In the genomic region with DNA sequence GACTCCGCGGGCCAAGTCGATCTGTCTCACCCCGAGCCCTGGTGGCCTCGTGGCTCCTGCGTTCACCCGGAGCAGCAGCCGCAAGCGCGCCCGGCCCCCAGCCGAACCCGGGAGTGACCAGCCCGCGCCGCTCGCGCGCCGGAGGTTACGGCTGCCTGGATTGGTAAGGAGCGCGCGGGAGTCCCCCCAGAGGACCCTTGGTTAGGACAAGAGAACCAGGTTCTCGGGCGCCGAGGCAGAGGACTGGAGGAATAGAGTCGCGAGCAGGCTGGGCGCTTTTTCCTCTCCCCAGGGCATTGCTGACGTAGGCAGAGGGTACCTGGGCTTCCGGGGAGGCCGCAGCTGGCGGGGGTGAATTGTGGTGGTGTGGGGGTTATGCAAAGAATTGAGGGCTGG, we compare ENCODE assay signal across 8 mouse cellular contexts. TPM values are rescaled to one million over a fixed set of nuclear protein-coding genes. Genes with fewer than 3 reads are reported as not detected.
DNase-seq lines count a peak whose midpoint lies in the region; ATAC-seq and TF ChIP-seq lines count a peak whose summit lies in the region.

No protein-coding gene starts in this region.

- TF ChIP-seq RAD21 in CH12.LX (IDR thresholded peaks at IDR 0.05; ENCODE audit: low read depth, low read length): no peak

- peaks cover 13% of the 10 kb centered on the region for H3K79me2 ChIP-seq in CH12.LX (replicated peaks; ENCODE audit: control insufficient read depth, extremely low read depth, insufficient read depth, poor library complexity, severe bottlenecking)

- TF ChIP-seq POLR2A in CH12.LX (IDR thresholded peaks at IDR 0.05; ENCODE audit: low read depth, low read length): no peak

- no peaks in the 10 kb centered on the region for H3K27me3 ChIP-seq in heart, embryonic 11.5 days (ENCODE audit: control insufficient read depth, insufficient read depth, low read length)
- H3K27me3 ChIP-seq in CH12.LX (replicated peaks): no peaks in the 10 kb centered on the region
- H3K27me3 ChIP-seq in forebrain, postnatal 0 days (ENCODE audit: insufficient read depth, low read length): no peaks in the 10 kb centered on the region
- no peaks in the 10 kb centered on the region for H3K27me3 ChIP-seq in midbrain, embryonic 11.5 days (ENCODE audit: control insufficient read depth, insufficient read depth, low read length)

- in situ Hi-C loops in CH12.LX (cut with MboI; ENCODE audit: low pct_ligation_motif_present, low pct_unique_long_range_greater_than_20kb, low sequenced_read_pairs): no loop called here

- dilution Hi-C loops in CH12.LX (cut with MboI; ENCODE audit: extremely low pct_ligation_motif_present, extremely low pct_unique_long_range_greater_than_20kb, low sequenced_read_pairs): no loop called here

- ATAC-seq in heart, embryonic 11.5 days (replicated peaks; ENCODE audit: insufficient number of reproducible peaks, low FRiP score, low TSS enrichment): peak; percentile 4
- ATAC-seq in forebrain, postnatal 0 days: peak; percentile 34
- ATAC-seq in midbrain, embryonic 11.5 days (ENCODE audit: low FRiP score): peak; percentile 68

- H3K4me1 ChIP-seq in heart, embryonic 11.5 days (ENCODE audit: control insufficient read depth, insufficient read depth, low read length): peaks cover 24% of the 10 kb centered on the region
- H3K4me1 ChIP-seq in CH12.LX (ENCODE audit: control insufficient read depth in 1 of 2, insufficient read depth in 2 of 2): peaks cover 10 to 36% of the 10 kb centered on the region in 2 experiments; a peak in 3 of 4 replicates
- H3K4me1 ChIP-seq in forebrain, postnatal 0 days (ENCODE audit: insufficient read depth): peaks cover 17% of the 10 kb centered on the region
- peaks cover 23% of the 10 kb centered on the region for H3K4me1 ChIP-seq in midbrain, embryonic 11.5 days (ENCODE audit: control insufficient read depth, insufficient read depth, low read length)

- peaks cover 31% of the 10 kb centered on the region for H3K36me3 ChIP-seq in heart, embryonic 11.5 days (ENCODE audit: control insufficient read depth, insufficient read depth, low read length)
- H3K36me3 ChIP-seq in CH12.LX (replicated peaks in 1 of 2; ENCODE audit: control insufficient read depth in 1 of 2, insufficient read depth in 1 of 2, low read length in 1 of 2): peaks cover 37 to 61% of the 10 kb centered on the region in 2 experiments
- peaks cover 14% of the 10 kb centered on the region; the same call in 1 of the 2 replicates for H3K36me3 ChIP-seq in forebrain, postnatal 0 days (ENCODE audit: insufficient read depth)
- peaks cover 23% of the 10 kb centered on the region for H3K36me3 ChIP-seq in midbrain, embryonic 11.5 days (ENCODE audit: control insufficient read depth, insufficient read depth, low read length)

- H3K9ac ChIP-seq in heart, embryonic 11.5 days (ENCODE audit: low read depth, low read length): peak overlapping the region; percentile 96
- H3K9ac ChIP-seq in CH12.LX (ENCODE audit: insufficient read depth, low read depth): peak overlapping the region; percentile 99
- H3K9ac ChIP-seq in forebrain, postnatal 0 days: peak overlapping the region; percentile 75
- peak overlapping the region; percentile 91 for H3K9ac ChIP-seq in midbrain, embryonic 11.5 days (ENCODE audit: low read length)

- TF ChIP-seq CTCF in CH12.LX (conservative IDR thresholded peaks at IDR 0.05 in 1 of 2, IDR thresholded peaks at IDR 0.05 in 1 of 2; ENCODE audit: low read depth in 2 of 2, low read length in 2 of 2): no peak
- TF ChIP-seq CTCF in forebrain, postnatal 0 days (IDR thresholded peaks at IDR 0.05; ENCODE audit: low read depth): no peak

- no peak for TF ChIP-seq EP300 in CH12.LX (IDR thresholded peaks at IDR 0.05; ENCODE audit: low read length)

- H3K4me2 ChIP-seq in heart, embryonic 11.5 days: peak overlapping the region; percentile 88
- H3K4me2 ChIP-seq in CH12.LX (ENCODE audit: insufficient read depth, low read depth, poor library complexity, severe bottlenecking): peak overlapping the region; percentile 47; the same call in 1 of the 2 replicates
- peak overlapping the region; percentile 96 for H3K4me2 ChIP-seq in forebrain, postnatal 0 days (ENCODE audit: low read depth)
- H3K4me2 ChIP-seq in midbrain, embryonic 11.5 days: peak overlapping the region; percentile 82

- DNase-seq in heart, adult 11 months: no peak
- peak; percentile 93 for DNase-seq in CH12.LX (ENCODE audit: extremely low read depth)
- DNase-seq in forebrain, postnatal 0 days: no peak
- no peak for DNase-seq in midbrain, embryonic 11.5 days (ENCODE audit: low spot score, missing footprints)
- DNase-seq in thymus, postnatal 0 days (ENCODE audit: low spot score): peak; percentile 75
- DNase-seq in MN1 (ENCODE audit: low spot score): no peak
- DNase-seq in cerebellum, adult 11 months: no peak

- H3K4me3 ChIP-seq in heart, embryonic 11.5 days (ENCODE audit: low read depth, low read length): peak overlapping the region; percentile 93
- H3K4me3 ChIP-seq in CH12.LX (replicated peaks in 1 of 3; ENCODE audit: low read depth in 2 of 3, low read length in 2 of 3, poor library complexity in 1 of 3): peak overlapping the region; percentile 64 to 99 (median 80)
- peak overlapping the region; percentile 72 for H3K4me3 ChIP-seq in forebrain, postnatal 0 days (ENCODE audit: low read depth, low read length)
- peak overlapping the region; percentile 83 for H3K4me3 ChIP-seq in midbrain, embryonic 11.5 days (ENCODE audit: low read depth, low read length)

- no peaks in the 10 kb centered on the region for H3K9me3 ChIP-seq in heart, embryonic 11.5 days (replicated peaks; ENCODE audit: control insufficient read depth, low read length)
- peaks cover 5% of the 10 kb centered on the region for H3K9me3 ChIP-seq in CH12.LX (replicated peaks; ENCODE audit: low read length)
- no peaks in the 10 kb centered on the region for H3K9me3 ChIP-seq in forebrain, postnatal 0 days (ENCODE audit: low read length)
- H3K9me3 ChIP-seq in midbrain, embryonic 11.5 days (ENCODE audit: control insufficient read depth, low read length): no peaks in the 10 kb centered on the region

- WGBS in heart, embryonic 11.5 days (ENCODE audit: insufficient replicate concordance): 0% methylated on average over 34 of the region's 34 CpGs
- under 1% methylated on average over 34 of the region's 34 CpGs for whole genome bisulfite sequencing in forebrain, postnatal 0 days
- WGBS in midbrain, embryonic 11.5 days: under 1% methylated on average over 34 of the region's 34 CpGs

- H3K27ac ChIP-seq in heart, embryonic 11.5 days (ENCODE audit: low read depth, low read length): peak overlapping the region; percentile 94
- H3K27ac ChIP-seq in CH12.LX (ENCODE audit: insufficient read depth, low read depth): peak overlapping the region; percentile 99
- peak overlapping the region; percentile 92 for H3K27ac ChIP-seq in forebrain, postnatal 0 days (ENCODE audit: low read depth, low read length)
- peak overlapping the region; percentile 82 for H3K27ac ChIP-seq in midbrain, embryonic 11.5 days (ENCODE audit: low read depth, low read length)

RNA-seq across cellular contexts. Expression of gene Cdt1, which starts 0.3 kb away (rescaled TPM):
- polyA plus RNA-seq in heart, embryonic 11.5 days (2014; fragmentation: Nextera tagmentation; extraction: Ambion mirVana): 29.5 and 30.4 TPM in 2 replicates
- total RNA-seq in CH12.LX (2012; rRNA removed) (50.0 and 53.7 TPM in 2 replicates), CH12.LX (2014; rRNA removed) (46.0 and 54.2 TPM in 2 replicates)
- polyA plus RNA-seq in CH12.LX (2012; ENCODE audit: insufficient read length, low read depth): 57.6 and 67.3 TPM in 2 replicates
- total RNA-seq in forebrain, postnatal 0 days (2014; rRNA removed): 11.5 and 14.9 TPM in 2 replicates
- 6.1 and 6.5 TPM in 2 replicates for polyA plus RNA-seq in forebrain, postnatal 0 days (2015; fragmentation: Nextera tagmentation; extraction: Ambion mirVana)
- 25.7 and 35.8 TPM in 2 replicates for polyA plus RNA-seq in midbrain, embryonic 11.5 days (2014; fragmentation: Nextera tagmentation; extraction: Ambion mirVana)
- 50.6 and 51.1 TPM in 2 replicates for polyA plus RNA-seq in thymus, postnatal 0 days (2015; fragmentation: Nextera tagmentation; extraction: Ambion mirVana)

RNA-seq across cellular contexts. Expression of gene Aprt, which starts 8.6 kb away (rescaled TPM):
- 250 and 262 TPM in 2 replicates for polyA plus RNA-seq in heart, embryonic 11.5 days (2014; fragmentation: Nextera tagmentation; extraction: Ambion mirVana)
- total RNA-seq in CH12.LX (2012; rRNA removed) (524 and 653 TPM in 2 replicates), CH12.LX (2014; rRNA removed) (453 and 516 TPM in 2 replicates)
- 543 and 561 TPM in 2 replicates for polyA plus RNA-seq in CH12.LX (2012; ENCODE audit: insufficient read length, low read depth)
- 132 and 163 TPM in 2 replicates for total RNA-seq in forebrain, postnatal 0 days (2014; rRNA removed)
- 226 and 260 TPM in 2 replicates for polyA plus RNA-seq in forebrain, postnatal 0 days (2015; fragmentation: Nextera tagmentation; extraction: Ambion mirVana)
- polyA plus RNA-seq in midbrain, embryonic 11.5 days (2014; fragmentation: Nextera tagmentation; extraction: Ambion mirVana): 176 and 195 TPM in 2 replicates
- 173 and 174 TPM in 2 replicates for polyA plus RNA-seq in thymus, postnatal 0 days (2015; fragmentation: Nextera tagmentation; extraction: Ambion mirVana)

RNA-seq across cellular contexts. Expression of gene Piezo1, which starts 17.0 kb away (rescaled TPM):
- 17.4 and 19.4 TPM in 2 replicates for polyA plus RNA-seq in heart, embryonic 11.5 days (2014; fragmentation: Nextera tagmentation; extraction: Ambion mirVana)
- 52.1 and 59.7 TPM in 2 replicates for total RNA-seq in CH12.LX (2012; rRNA removed)
- 15.1 and 21.1 TPM in 2 replicates for total RNA-seq in CH12.LX (2014; rRNA removed)
- 26.5 and 41.6 TPM in 2 replicates for polyA plus RNA-seq in CH12.LX (2012; ENCODE audit: insufficient read length, low read depth)
- total RNA-seq in forebrain, postnatal 0 days (2014; rRNA removed): 11.6 and 15.1 TPM in 2 replicates
- 1.2 and 1.4 TPM in 2 replicates for polyA plus RNA-seq in forebrain, postnatal 0 days (2015; fragmentation: Nextera tagmentation; extraction: Ambion mirVana)
- polyA plus RNA-seq in midbrain, embryonic 11.5 days (2014; fragmentation: Nextera tagmentation; extraction: Ambion mirVana): 2.8 and 4.3 TPM in 2 replicates
- 5.2 and 6.9 TPM in 2 replicates for polyA plus RNA-seq in thymus, postnatal 0 days (2015; fragmentation: Nextera tagmentation; extraction: Ambion mirVana)

RNA-seq across cellular contexts. Expression of gene Galns, which starts 43.2 kb away (rescaled TPM):
- 11.4 and 12.3 TPM in 2 replicates for polyA plus RNA-seq in heart, embryonic 11.5 days (2014; fragmentation: Nextera tagmentation; extraction: Ambion mirVana)
- 19.8 and 25.6 TPM in 2 replicates for total RNA-seq in CH12.LX (2012; rRNA removed)
- total RNA-seq in CH12.LX (2014; rRNA removed): 13.2 and 16.4 TPM in 2 replicates
- polyA plus RNA-seq in CH12.LX (2012; ENCODE audit: insufficient read length, low read depth): 23.5 and 25.6 TPM in 2 replicates
- total RNA-seq in forebrain, postnatal 0 days (2014; rRNA removed): 8.8 and 12.8 TPM in 2 replicates
- 6.0 and 8.4 TPM in 2 replicates for polyA plus RNA-seq in forebrain, postnatal 0 days (2015; fragmentation: Nextera tagmentation; extraction: Ambion mirVana)
- 6.0 and 6.4 TPM in 2 replicates for polyA plus RNA-seq in midbrain, embryonic 11.5 days (2014; fragmentation: Nextera tagmentation; extraction: Ambion mirVana)
- polyA plus RNA-seq in thymus, postnatal 0 days (2015; fragmentation: Nextera tagmentation; extraction: Ambion mirVana): 10.5 and 11.7 TPM in 2 replicates

RNA-seq across cellular contexts. Expression of gene Trappc2l, which starts 43.3 kb away (rescaled TPM):
- polyA plus RNA-seq in heart, embryonic 11.5 days (2014; fragmentation: Nextera tagmentation; extraction: Ambion mirVana): 49.8 and 60.0 TPM in 2 replicates
- total RNA-seq in CH12.LX (2012; rRNA removed) (64.2 and 67.0 TPM in 2 replicates), CH12.LX (2014; rRNA removed) (10.1 and 15.7 TPM in 2 replicates)
- polyA plus RNA-seq in CH12.LX (2012; ENCODE audit: insufficient read length, low read depth): 36.0 and 38.8 TPM in 2 replicates
- 15.3 and 31.8 TPM in 2 replicates for total RNA-seq in forebrain, postnatal 0 days (2014; rRNA removed)
- 137 and 157 TPM in 2 replicates for polyA plus RNA-seq in forebrain, postnatal 0 days (2015; fragmentation: Nextera tagmentation; extraction: Ambion mirVana)
- 43.0 and 43.7 TPM in 2 replicates for polyA plus RNA-seq in midbrain, embryonic 11.5 days (2014; fragmentation: Nextera tagmentation; extraction: Ambion mirVana)
- 52.9 and 56.9 TPM in 2 replicates for polyA plus RNA-seq in thymus, postnatal 0 days (2015; fragmentation: Nextera tagmentation; extraction: Ambion mirVana)

Comparison
In these comparisons a context has a peak if more than half of its experiments do, and no peak if none do; other contexts are left out.
1. ATAC-seq: peak in every context shown above with its lines; median percentile 68 in midbrain, embryonic 11.5 days; 34 in forebrain, postnatal 0 days; 4 in heart, embryonic 11.5 days.
2. DNase-seq: peak in CH12.LX (single experiment) and thymus, postnatal 0 days (single experiment); none in heart, adult 11 months (single experiment), forebrain, postnatal 0 days (single experiment), midbrain, embryonic 11.5 days (single experiment), MN1 (single experiment) and cerebellum, adult 11 months (single experiment).
3. Peak in every context shown above with its lines, with median percentiles within 50 percentile points of each other: H3K27ac ChIP-seq, H3K4me2 ChIP-seq, H3K4me3 ChIP-seq and H3K9ac ChIP-seq.